ENCODE assay signal across 8 mouse cellular contexts in genomic region chr1:155809706-155810442, GRCm38 (mm10). TPM values are rescaled to one million over a fixed set of nuclear protein-coding genes. Genes with fewer than 3 reads are reported as not detected.
DNase-seq lines count a peak whose midpoint lies in the region; ATAC-seq and TF ChIP-seq lines count a peak whose summit lies in the region.

No protein-coding gene starts in this region.

- 0 out of 2 replicates have a peak overlapping the region, but pooled peaks have one; percentile 8 for H3K9ac ChIP-seq in limb, embryonic 14.5 days (ENCODE audit: low read depth, low read length, severe bottlenecking)
- no peak overlapping the region for H3K9ac ChIP-seq in neural tube, embryonic 13.5 days

- H3K4me1 ChIP-seq in limb, embryonic 14.5 days (ENCODE audit: control insufficient read depth, insufficient read depth, low read length): peaks cover 23% of the 10 kb centered on the region
- peaks cover 29% of the 10 kb centered on the region for H3K4me1 ChIP-seq in neural tube, embryonic 13.5 days (replicated peaks)

- H3K4me3 ChIP-seq in limb, embryonic 14.5 days (replicated peaks; ENCODE audit: low read length): no peak overlapping the region
- no peak overlapping the region for H3K4me3 ChIP-seq in neural tube, embryonic 13.5 days

- WGBS in limb, embryonic 14.5 days: 63% methylated on average over 10 of the region's 10 CpGs
- WGBS in neural tube, embryonic 13.5 days: 63% methylated on average over 10 of the region's 10 CpGs

- peak; percentile 17 for DNase-seq in ovary, adult 18-20 months (ENCODE audit: low spot score)
- no peak for DNase-seq in ovary, postnatal 10 days (ENCODE audit: low spot score)
- DNase-seq in heart, adult 8-10 months (ENCODE audit: low spot score): peak; percentile 28
- peak; percentile 11 for DNase-seq in limb, embryonic 14.5 days (ENCODE audit: low spot score)
- no peak for DNase-seq in yolk sac, embryonic 10.5 days (ENCODE audit: low spot score)
- no peak for DNase-seq in frontal cortex, adult 2 months (ENCODE audit: extremely low spot score in 1 of 2, low spot score in 1 of 2)
- no peak for DNase-seq in adrenal gland, postnatal 4 days (ENCODE audit: low spot score in 2 of 2)

- peak overlapping the region; percentile 60; the same call in 1 of the 2 replicates for H3K4me2 ChIP-seq in limb, embryonic 14.5 days (replicated peaks; ENCODE audit: low read depth, low read length, severe bottlenecking)
- H3K4me2 ChIP-seq in neural tube, embryonic 13.5 days: peak overlapping the region; percentile 9; the same call in 1 of the 2 replicates

- 0 out of 2 replicates have a peak overlapping the region, but pooled peaks have one; percentile 20 for H3K27ac ChIP-seq in limb, embryonic 14.5 days (replicated peaks; ENCODE audit: low read depth, low read length)
- H3K27ac ChIP-seq in neural tube, embryonic 13.5 days (replicated peaks): no peak overlapping the region

- no peaks in the 10 kb centered on the region for H3K27me3 ChIP-seq in limb, embryonic 14.5 days (ENCODE audit: control insufficient read depth, insufficient read depth, low read length)
- H3K27me3 ChIP-seq in neural tube, embryonic 13.5 days: peaks cover 7% of the 10 kb centered on the region; the same call in 1 of the 2 replicates

- H3K9me3 ChIP-seq in limb, embryonic 14.5 days (ENCODE audit: control insufficient read depth, low read length): no peaks in the 10 kb centered on the region
- no peaks in the 10 kb centered on the region for H3K9me3 ChIP-seq in neural tube, embryonic 13.5 days

- H3K36me3 ChIP-seq in limb, embryonic 14.5 days (ENCODE audit: control insufficient read depth, insufficient read depth, low read length): no peaks in the 10 kb centered on the region
- H3K36me3 ChIP-seq in neural tube, embryonic 13.5 days: no peaks in the 10 kb centered on the region

- no peak for TF ChIP-seq POLR2A in limb, embryonic 14.5 days (IDR thresholded peaks at IDR 0.05; ENCODE audit: borderline replicate concordance, extremely low read depth, insufficient read depth, insufficient read length)

- ATAC-seq in limb, embryonic 14.5 days (ENCODE audit: low FRiP score, low read depth): no peak
- no peak for ATAC-seq in neural tube, embryonic 13.5 days (ENCODE audit: low read depth)

RNA-seq across cellular contexts. Expression of gene Qsox1, which starts 2.8 kb away (rescaled TPM):
- total RNA-seq in heart, adult 8-10 months (2022): 10 to 100 TPM; 31.0 to 36.3 (median 34.5) TPM
- 65.6 and 83.1 TPM in 2 replicates for polyA plus RNA-seq in limb, embryonic 14.5 days (2012; rRNA removed)
- polyA plus RNA-seq in limb, embryonic 14.5 days (2014; fragmentation: Nextera tagmentation; extraction: Ambion mirVana): 15.0 and 16.1 TPM in 2 replicates
- 16.7 and 19.4 TPM in 2 replicates for polyA plus RNA-seq in neural tube, embryonic 13.5 days (2015; fragmentation: Nextera tagmentation; extraction: Ambion mirVana)
- polyA plus RNA-seq in frontal cortex, adult 2 months (2012; rRNA removed): 27.5 and 29.6 TPM in 2 replicates
- 10 to 100 TPM; 69.3 to 82.2 TPM for total RNA-seq in adrenal gland, postnatal 4 days (2021)

RNA-seq across cellular contexts. Expression of gene Lhx4, which starts 58.4 kb away (rescaled TPM):
- not detected for total RNA-seq in heart, adult 8-10 months (2022)
- polyA plus RNA-seq in limb, embryonic 14.5 days (2012; rRNA removed): not detected in 2 replicates
- polyA plus RNA-seq in limb, embryonic 14.5 days (2014; fragmentation: Nextera tagmentation; extraction: Ambion mirVana): not detected in 2 replicates
- polyA plus RNA-seq in neural tube, embryonic 13.5 days (2015; fragmentation: Nextera tagmentation; extraction: Ambion mirVana): 5.5 and 7.5 TPM in 2 replicates
- polyA plus RNA-seq in frontal cortex, adult 2 months (2012; rRNA removed): not detected in 2 replicates
- under 1 TPM; 0.06 TPM for total RNA-seq in adrenal gland, postnatal 4 days (2021)

Comparison
In these comparisons a context has a peak if more than half of its experiments do, and no peak if none do; other contexts are left out.
1. DNase-seq: peak in ovary, adult 18-20 months (single experiment), heart, adult 8-10 months (single experiment) and limb, embryonic 14.5 days (single experiment); none in ovary, postnatal 10 days (single experiment), yolk sac, embryonic 10.5 days (single experiment), frontal cortex, adult 2 months (0 of 2) and adrenal gland, postnatal 4 days (0 of 2).